Mouse (Mus musculus) layer of hippocampus, postnatal 10 days (tissue): ENCODE data around the gene L3hypdh. TPM values are rescaled to one million over a fixed set of nuclear protein-coding genes. Genes with fewer than 3 reads are reported as not detected.

Experiments used
- DNase-seq, 2 experiments: peaks; one replicate each; pipeline ENCODE4 v3.0.0; 2021; ENCODE audit warnings: low spot score in 2 of 2
- long read RNA-seq: library from polyadenylated mRNA; stranded (forward); transcript quantifications from one replicate; pipeline ENCODE4 v2.0.0, GENCODE M21; 2023
- total RNA-seq, 2 experiments: library from RNA; stranded (reverse); gene quantifications; 2 replicates each; pipeline ENCODE4 v1.2.3; 2021

Gene L3hypdh
- 1 to 10 TPM; 5.0 to 5.4 TPM for total RNA-seq
- long read RNA-seq, transcript L3hypdh-201 (5 exons, 1,831 nt), result major isoform, 6 of 10 reads
- long read RNA-seq, partial matches to known transcripts, result 0 of 10 reads
- long read RNA-seq, other reads (novel, unspliced or antisense), result 4 of 10 reads

DNA sequence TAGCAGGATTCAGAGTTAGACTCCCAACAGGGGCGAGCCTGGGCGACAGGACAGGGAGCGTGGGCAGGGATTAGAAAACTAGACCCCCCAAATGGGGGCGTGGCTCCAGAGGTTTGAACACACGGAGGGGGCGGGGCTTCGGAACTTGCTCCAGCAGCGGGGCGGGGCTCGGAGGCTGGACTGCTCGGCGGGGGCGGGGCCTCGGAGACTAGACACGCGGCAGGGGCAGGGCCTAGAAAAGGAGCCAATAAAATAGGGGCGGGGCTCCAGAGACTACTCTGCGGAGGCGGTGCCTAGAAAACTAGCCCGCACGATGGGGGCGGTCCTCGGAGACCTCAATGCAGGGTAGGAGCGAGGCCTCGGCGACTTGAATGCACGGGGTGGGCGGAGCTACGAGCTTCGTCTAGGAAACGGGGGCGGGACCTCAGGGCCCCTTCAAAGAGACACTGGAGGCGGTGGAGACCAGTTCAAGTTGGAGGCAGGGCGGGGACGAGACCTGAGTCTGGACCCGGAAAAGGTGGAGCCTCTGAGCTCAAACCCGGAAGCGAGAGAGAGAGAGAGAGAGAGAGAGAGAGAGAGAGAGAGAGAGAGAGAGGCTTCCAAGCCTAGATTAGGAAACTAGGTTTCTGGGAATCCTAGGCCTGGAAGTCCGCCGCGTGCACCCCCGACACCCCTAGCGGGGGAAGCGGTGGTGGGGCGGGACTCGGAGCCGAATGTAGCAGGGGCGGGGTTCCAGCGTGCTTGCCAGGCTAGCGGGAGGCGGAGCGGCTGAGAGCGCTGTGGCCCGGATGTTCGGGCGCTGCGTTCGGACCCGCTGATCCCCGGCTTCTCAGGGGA, at the start of gene L3hypdh, which contains the start of gene Jkamp:
L3hypdh (minus strand) TSS at position 111 of the 837 bp plus-strand sequence.
Jkamp (plus strand) TSS at position 261 of the 837 bp plus-strand sequence.
- peak; percentile 99 for DNase-seq

DNA sequence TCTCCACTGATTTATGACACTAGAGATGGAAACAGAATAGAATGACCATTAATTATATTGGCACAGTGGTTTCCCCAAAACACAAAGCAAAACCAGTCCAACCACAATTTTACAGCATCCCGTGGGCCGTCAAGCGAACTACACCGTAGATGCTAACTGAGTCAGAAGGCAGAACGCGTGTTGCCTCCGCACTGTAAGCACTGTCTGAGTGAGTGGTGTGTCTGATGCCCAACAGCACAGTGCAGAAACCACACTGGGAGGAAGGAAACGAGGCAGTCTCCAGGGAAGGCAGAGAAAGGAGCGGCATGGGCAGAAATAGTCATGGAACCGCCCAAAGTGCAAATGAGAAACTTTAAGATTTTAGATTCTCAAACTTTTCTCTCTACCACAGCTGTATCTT, 44.0 kb upstream of the L3hypdh start:
- DNase-seq, result no peak

DNA sequence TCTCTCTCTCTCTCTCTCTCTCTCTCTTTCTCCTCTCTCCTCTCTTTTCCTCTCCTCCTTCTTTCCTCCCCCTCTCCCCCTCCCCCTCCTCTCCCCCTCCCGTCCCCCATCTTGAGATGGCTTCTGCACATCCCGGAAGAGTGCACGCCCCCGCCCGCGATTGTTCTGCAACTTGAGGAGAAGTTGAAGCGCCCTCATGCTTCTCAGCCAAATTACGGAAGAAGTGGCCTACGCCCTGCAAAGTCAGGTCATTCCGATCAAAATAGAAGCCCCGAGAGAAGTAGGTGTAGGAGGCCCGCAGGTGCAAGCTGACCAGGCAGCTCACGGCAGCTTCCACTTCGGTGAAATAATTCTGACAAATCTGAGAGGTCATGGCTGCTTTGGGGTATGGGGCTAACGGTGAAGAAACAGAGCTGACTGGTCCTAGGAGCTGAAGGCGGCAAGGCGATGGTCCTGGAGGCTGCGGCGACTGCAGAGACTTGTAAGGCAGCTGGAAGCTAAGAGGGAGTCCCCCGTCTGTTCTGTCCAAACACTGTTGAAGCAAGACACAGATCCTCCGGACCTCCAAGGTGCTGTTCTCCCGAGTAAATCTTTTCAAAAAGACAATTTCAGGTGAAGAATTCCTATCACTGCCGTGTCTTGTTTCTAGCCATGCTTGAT, 30.6 kb upstream of the L3hypdh start:
- no peak for DNase-seq

DNA sequence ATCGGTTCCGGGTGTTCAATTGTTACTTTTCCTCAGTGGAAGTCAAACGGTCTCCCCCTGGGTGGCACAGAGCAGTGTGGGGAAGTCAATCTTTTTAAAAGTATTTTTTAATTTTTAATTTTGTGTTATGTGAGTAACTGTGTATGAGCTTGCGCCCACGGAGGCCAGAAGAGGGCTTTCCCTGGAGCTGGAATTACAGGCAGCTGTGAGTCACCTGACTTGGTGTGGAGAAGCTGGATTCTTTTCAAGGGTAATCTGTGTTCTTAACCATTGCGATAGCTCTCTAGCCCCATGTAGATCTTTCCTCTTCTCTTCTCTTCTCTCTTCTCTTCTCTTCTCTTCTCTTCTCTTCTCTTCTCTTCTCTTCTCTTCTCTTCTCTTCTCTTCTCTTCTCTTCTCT, 29.9 kb upstream of the L3hypdh start:
- no peak for DNase-seq

DNA sequence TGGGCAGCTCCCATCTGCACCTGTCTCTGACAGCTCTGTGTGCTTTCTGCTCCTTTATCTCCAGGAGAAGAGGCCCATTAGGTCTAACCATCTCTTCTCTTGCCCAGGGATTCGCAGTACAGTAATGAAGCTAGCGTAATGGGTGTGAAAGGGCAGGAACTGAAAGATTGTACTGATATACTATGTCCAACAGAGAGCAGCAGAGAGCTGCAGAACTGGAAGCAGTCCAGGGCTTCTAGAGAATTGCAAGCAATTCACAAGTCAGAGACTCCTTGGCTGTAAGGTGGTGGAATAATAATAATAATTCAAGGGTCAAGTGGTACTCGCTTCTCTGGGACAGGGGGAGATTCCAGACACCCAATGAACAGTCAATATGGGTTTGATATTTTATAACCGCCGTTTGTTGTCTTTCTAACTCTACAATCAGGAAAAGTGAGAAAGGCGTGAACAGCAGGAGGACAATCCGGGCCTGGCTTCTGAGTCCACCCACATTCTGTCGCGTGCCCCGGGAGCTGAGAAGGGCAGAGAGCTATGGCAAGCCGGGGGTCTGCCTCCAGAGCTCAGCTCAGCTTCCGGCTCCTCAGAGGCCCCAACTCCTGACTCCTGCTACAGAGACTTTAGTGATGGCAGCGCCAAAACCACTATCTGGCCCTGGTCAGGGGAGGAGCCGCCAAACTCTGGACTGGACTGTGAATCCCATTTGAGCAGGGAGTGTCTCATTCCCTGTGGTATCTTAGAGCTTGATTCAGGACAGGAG, 19.5 kb upstream of the L3hypdh start:
- peak; percentile 74 to 83 for DNase-seq

DNA sequence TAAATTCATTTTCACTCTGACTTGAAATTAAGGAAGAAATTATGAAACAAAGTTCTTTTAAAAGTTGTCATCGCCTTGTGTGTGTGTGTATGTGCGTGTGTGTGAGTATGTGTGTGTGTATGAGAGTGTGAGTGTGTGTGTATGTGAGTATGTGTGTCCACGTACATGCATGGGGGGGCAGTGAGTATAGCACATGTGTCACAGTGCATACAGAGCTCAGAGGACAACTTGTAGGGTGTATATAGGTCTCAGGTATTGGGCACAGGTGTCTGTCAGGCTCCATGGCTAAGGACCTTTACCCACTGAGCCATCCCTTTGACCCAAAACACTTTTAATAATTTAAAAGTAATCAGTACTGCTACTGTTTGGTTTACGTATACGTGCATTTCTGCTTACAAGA, 18.8 kb upstream of the L3hypdh start:
- no peak for DNase-seq

DNA sequence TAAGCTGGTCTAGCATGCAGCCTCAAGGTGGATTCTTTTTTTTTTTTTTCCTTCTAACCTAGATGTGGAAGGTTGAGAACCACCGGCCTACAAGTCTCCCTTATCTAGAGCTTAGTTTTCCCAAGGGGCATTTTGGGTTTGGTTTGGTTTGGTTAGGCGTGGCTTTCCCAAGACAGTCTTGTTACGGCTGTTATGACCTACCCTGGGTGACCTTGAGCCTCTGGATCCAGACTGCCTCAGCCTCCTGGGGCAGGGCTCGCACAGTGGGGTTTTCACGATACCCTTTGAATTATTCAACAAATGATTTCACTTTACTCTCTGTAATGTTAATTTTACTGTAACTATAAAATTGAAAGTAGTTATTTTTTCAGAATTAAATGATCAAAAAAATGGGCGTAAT, 17.5 kb upstream of the L3hypdh start:
- no peak for DNase-seq

DNA sequence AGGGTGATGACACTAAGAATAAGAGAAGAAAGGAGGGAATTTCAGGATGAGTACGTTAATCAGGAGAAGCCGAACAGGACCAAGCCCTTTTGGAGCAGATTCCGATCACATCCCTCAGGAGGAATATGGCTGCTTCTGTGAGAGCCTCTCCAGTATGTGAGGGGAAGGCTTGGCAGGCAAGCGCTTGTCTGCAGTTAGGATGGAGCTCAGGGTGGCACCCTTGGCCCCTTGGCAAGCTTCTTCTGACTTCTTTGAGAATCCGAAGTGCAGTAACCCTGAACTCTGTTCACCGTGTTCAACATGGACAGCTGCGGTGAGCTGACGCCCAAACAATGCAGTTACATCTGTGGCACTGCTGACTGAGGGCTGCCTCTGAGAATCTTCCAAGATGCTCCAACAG, 11.7 kb upstream of the L3hypdh start:
- DNase-seq, result no peak

DNA sequence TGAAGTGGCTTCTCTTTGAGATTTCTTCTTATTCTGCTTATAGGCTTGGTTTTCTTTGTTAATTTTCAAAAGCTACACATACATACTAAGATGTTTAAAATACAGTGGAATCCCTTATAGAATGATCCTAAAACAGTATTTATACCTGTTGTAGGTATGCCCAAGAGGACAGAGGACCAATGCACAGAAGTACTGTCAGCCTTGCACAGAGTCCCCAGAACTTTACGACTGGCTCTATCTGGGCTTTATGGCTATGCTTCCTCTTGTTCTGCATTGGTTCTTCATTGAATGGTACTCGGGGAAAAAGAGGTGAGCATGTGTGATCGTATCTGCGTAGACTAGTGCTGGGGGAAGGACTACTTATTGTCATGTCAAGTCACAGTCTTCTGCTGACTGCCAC, 4.6 kb upstream of the L3hypdh start:
- DNase-seq, result no peak

DNA sequence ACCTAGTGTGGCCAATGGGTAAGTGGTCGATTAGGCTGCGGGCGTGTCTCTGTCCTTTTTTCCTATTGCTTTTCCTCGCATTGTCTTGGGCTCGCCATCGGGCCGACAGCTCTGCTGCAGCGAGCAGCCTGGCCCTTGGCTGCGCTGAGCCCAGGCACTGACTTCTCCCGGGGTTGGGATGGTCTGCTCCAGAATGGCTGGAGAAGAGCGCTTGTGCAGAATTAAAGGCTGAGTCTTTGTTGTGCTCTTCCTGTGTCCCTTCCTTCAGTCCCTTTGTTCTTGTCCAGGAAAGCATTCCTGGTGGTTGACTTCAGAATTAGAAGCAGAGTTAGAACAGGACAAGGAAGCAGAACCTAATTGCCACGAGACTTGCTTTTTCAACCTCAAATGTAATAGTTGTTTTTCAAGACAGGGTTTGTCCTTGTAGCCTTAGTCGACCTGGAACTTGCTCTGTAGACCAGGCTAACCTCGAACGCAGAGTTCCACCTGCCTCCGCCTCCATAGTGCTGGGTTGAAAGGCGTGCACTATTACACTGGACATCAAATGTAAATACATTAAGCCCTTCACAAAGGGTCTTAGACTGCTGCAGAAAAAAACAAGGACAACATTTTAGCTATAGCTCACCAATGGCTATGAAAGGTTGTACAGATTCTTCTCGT, 1.1 kb upstream of the L3hypdh start:
- DNase-seq, result no peak

DNA sequence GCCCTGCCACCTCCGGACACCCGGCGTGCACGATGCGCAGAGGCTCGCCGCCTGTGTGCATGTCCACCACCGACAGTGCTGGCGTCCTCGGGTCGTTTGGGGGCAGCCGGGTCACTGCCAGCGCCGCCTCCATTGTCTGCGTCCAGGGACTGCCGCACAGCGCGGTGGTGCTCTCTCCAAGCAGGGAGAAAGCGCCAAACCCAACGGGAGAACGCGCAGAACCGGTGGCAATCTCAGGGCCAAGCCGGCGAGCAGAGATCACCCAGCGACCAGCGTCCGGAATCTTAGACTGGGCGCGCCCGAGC, 263 bp downstream of the L3hypdh start:
- DNase-seq, result no peak

DNA sequence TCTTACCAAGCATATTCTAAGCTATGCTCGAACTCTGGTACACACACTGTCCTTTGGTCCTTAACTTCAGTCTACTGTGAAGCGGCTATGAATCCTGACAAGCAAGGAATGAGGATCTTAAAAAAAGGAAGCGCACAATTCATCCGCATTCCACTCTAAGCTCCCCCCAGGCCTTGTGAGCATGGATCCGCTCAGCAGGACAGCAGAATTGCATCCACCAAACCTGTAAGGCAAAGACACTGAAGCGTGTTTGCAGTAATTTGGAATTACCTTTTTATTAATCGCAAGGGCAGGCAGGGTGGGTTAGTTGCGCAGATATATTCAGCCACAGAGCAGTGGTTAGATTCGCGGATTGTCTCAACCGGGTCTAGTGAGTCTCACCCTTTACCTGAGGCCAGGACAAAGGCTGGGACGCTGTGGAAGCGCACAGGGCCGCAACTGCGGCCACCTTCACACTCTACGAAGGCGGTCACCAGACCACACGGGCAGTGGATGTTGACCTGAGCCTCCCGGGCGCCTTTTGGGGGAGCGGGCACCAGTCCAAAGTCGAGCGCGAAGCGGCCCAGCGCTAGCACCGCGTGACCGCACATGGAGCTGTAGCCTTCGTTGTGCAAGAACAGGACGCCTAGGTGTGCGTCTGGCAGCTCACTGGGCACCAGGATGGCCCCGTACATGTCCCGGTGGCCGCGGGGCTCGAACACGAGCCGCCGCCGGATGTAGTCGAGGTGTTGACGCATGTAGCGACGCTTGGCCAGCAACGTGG, 797 bp downstream of the L3hypdh start:
- peak in 1 of 2 experiments; percentile 55 for DNase-seq

DNA sequence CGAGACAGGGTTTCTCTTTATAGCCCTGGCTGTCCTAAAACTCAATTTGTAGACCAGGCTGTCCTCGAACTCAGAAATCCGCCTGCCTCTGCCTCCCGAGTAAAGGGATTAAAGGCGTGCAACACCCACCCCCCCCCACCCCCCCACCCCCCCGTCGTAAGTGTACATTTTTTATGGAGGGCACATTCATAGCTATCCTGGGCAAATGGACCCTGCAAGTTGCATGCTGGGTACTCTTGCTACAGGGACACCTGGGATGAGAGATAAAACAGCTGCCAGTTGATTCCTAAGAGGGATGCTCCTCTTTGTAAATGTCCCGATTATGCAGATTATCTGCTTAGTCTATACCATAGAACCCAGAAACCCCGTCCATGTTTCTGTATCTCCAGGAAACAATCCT, 2.0 kb downstream of the L3hypdh start:
- no peak for DNase-seq

DNA sequence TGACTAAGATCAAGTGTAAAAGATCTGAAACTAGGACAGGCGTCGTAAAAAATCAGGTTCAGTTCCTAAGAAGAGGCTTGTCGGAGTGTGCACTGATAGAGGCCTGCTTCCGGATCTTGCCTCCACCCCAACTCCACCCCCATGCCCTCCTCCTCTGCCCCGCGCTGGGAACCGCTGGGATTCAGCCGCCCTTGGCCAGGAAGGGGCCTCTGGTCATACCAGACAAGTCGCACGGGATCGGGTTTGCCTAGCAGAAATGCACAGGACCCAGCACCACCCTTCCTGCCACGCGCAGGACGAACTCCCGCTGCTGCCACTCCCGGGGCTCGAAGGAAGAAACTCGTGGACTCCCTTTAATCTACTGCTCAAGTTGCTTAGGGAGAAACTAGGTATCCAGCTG, 2.9 kb downstream of the L3hypdh start:
- DNase-seq, result peak in 1 of 2 experiments; percentile 18

DNA sequence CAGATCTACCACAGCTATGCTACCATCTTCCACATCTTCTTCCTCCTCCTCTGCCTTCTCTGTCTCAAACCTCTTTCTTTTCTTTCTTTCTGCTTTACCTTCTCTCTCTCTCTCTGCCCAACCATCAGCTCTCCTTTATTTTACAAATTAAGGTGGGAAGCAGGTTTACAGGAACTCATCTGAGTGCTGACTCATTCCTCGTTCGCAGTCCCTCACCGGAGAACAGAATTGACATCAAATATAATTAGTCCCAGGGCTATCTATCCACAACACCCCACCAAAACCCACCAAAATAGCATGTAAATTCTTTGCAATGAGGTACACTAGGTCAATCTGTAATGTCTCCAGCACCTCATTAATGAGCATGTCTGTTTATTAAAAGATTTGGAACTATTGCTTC, 3.3 kb downstream of the L3hypdh start:
- no peak for DNase-seq

DNA sequence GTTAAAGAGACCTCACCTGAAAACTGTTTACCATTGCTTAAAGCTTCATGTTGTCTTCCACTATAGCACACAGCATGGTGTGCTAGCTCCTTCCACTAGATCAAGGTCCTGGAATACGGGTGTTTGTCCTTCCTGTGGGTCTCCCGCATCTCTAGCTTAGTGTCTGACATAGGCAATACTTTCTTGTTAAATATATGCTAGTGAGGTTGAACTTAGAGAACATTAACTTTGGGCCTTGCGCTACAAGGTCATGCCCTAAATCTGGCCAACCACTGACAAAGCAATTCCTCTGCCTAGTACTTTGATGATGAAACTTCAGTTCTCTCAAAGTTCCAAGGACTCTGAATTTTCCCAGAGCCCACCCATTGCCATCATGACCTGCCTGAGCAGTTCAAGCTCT, 7.0 kb downstream of the L3hypdh start:
- no peak for DNase-seq

DNA sequence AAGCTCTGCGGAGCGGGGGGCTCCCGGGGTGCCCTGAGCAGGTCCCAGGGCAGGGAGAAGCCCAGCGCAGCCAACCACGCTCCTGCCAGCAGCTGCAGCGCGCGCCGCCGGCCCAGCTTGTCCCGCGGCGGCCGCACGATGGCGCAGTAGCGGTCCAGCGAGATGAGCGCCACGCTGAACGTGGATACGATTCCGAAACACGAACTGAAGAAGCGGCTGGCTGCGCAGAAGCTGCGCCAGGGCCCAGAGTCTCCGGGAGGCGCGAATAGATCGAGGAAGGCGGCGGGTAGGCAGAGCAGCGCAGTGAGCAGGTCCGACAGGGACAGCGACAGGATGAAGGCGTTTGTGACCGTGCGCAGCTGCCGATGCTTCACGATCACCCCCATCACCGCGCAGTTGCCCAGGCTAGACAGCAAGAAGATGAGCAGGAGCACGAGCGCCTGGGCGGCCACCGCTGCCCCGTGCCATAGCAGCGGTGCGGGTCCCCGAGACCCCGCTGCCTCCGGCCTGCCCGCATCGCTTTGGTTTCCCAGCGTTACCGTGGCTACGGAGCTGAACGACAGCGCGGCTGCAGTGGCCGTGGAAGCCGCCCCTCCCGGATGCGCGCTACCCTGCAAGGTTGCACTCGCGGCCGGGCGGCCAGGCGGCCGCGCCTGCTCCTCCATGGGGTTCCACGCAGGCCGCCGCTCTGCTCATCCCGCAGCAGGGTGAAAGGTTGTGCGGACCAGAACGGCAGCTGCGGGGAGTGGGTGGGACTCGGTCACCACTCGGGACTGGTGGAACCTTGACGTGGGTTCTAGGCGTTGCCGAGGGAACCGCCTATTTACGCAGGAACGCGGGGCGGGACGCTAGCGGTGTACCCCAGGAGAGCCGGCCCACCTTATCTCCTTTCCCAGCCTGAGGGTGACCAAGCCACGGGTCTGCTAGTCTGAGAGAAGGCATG, 14.6 kb downstream of the L3hypdh start, which contains the start of gene Gpr135:
Gpr135 (minus strand) TSS at position 799 of the 943 bp plus-strand sequence.
- peak; percentile 86 to 94 for DNase-seq

DNA sequence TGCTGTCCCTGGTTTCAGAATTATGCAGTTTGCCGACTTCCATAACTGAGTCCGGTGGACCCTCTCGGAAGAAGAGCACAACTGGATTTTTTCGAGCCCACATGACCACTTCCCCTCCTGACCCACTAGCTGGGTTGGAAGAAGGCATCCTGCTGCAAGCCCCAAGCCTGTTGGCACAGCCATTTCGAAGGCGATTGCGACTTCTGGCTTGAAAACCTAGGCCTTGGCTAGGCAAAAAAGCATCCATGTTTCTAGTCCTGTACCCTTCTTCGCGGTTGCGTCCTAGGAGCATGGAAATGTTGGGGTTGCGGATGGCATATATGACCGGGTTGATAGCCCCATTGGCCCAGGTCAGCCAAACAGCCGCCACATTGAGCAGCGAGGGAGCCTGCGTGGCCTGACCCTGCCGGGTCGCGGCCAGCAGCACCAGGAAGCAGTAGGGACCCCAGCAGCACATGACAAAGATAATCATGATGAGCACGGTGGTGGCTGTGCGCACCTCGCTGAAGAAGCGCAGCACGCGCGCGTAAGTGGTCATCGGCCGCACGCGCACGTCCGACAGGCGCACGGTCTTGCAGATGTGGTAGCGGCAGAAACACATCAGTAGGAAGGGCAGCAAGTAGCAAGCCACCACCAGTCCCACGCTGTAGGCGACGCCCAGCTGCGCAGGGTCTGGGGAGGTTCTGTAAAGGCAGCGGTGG, 15.5 kb downstream of the L3hypdh start:
- peak in 1 of 2 experiments; percentile 16 for DNase-seq

DNA sequence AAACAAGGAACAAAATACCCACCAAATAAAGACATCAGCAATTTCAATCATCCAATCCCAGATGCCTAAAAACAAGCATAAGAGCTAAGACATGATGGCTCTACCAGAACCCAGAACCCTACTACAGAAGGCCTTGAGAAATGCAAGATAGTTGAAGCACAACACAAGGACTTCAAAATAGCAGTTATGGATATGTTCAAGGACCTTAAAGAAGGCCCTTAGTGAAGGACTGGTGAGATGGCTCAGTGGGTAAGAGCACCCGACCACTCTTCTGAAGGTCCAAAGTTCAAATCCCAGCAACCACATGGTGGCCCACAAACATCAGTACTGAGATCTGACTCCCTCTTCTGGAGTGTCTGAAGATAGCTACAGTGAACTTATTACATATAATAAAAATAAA, 27.5 kb downstream of the L3hypdh start:
- no peak for DNase-seq
